Mouse (Mus musculus) frontal cortex, postnatal 25 days (tissue): Measurements from ENCODE around the gene Rbm8a2.

Experiments used
- DNase-seq, 2 experiments: peaks; one replicate each; pipeline ENCODE4 v3.0.0; 2022; ENCODE audit warnings: low spot score in 2 of 2

The Rbm8a2 gene

DNA sequence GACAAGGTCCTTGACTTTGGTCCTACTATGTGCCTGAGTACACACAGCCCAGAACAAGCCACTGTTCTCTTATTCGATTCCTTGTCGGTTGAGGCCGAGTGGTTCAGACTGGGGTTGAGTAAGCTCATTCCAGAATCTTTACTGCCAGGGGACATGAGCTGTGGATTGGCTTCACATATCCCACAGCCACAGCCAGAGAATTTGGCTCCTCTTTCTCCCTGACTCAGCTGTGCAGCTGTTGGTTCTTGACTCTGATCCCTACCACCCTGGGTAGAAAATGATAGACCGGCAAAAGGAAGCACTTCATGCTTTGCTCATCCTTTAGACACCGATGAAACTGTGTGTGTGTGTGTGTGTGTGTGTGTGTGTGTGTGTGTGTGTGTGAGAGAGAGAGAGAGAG is 47.5 kb downstream of the Rbm8a2 start:
- no peak for DNase-seq
